Mouse (Mus musculus) left cerebral cortex, adult 2 months (tissue): ENCODE data around the gene Smim9. TPM values are rescaled to one million over a fixed set of nuclear protein-coding genes. Genes with fewer than 3 reads are reported as not detected.

Experiments
- DNase-seq, 2 experiments: peaks; one replicate each; pipeline ENCODE4 v3.0.0; 2021 to 2022; ENCODE audit warnings: low spot score in 2 of 2, mixed read lengths in 1 of 2; ENCODE audit errors: extremely low spot score in 1 of 2
- H3K27ac ChIP-seq: fragments of 200-600 bp; 2 replicates; pipeline ENCODE4 v1.8.1; 2022
- H3K4me3 ChIP-seq: fragments of 200-600 bp; 2 replicates; pipeline ENCODE4 v1.8.1; 2022
- CTCF ChIP-seq: fragments of 200-600 bp; IDR thresholded peaks from 2 replicates; pipeline ENCODE4 v1.8.1; 2022; ENCODE audit warnings: antibody characterized with exemption, mild to moderate bottlenecking, moderate library complexity
- intact Hi-C: fragments of 180-260 bp; cut with DNase I; formaldehyde crosslinking; loops from one replicate; pipeline ENCODE4 v1.15.1; 2025
- total RNA-seq, 2 experiments: library from RNA; stranded (reverse); gene quantifications; 2 replicates each; pipeline ENCODE4 v1.2.3; 2021

The Smim9 gene
- total RNA-seq, 2 experiments from 2014 or later: not detected

DNA sequence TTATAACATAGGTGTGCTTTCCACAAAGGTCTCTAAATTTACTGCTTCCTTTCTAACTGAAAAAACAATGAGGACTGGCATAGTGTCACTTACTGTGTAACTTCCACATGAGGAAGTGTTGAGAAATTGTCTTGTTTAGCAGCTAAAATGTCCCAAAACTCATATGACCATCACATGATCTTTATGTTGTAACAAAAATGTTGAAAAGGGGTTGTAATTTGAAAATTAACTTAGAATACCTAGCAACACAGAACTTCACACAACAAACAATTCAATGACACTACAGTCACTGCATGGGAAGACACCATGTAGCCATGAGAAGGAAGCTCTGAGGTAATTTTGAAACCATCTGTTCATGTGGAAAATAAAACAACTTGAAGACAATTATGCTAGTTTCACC, 36.7 kb downstream of the Smim9 start:
- no peak for TF ChIP-seq CTCF
- Histone ChIP-seq H3K27ac (no peak overlapping the region), H3K4me3 (no peak overlapping the region)
- intact Hi-C loops: loop anchor here (10.0 kb wide), 1 partner anchor 398 kb away; no protein-coding TSS in a partner anchor
- DNase-seq: no peak

DNA sequence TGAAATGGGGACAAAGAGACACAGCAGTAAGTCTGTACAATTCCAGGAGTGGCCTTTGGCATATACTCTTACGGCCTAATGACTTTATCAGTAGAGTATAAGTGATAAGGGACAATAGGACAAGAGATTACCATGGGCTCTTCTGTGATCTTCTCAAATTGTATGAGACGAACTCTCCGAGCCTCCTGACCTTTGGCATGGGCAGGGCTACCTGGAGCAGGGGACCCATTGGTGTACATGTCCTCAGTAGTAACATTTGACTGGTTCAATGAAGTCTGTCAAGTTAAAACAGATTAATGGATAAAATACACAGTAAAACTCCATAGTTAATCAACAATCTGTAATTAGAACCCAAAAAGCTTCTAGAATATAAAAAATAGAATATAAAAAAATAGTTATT, 38.0 kb downstream of the Smim9 start:
- DNase-seq: no peak
- H3K4me3 ChIP-seq: no peak overlapping the region
- H3K27ac ChIP-seq: no peak overlapping the region
- TF ChIP-seq CTCF: no peak
- intact Hi-C loops: loop anchor here (10.0 kb wide), 1 partner anchor 399 kb away; no protein-coding TSS in a partner anchor

DNA sequence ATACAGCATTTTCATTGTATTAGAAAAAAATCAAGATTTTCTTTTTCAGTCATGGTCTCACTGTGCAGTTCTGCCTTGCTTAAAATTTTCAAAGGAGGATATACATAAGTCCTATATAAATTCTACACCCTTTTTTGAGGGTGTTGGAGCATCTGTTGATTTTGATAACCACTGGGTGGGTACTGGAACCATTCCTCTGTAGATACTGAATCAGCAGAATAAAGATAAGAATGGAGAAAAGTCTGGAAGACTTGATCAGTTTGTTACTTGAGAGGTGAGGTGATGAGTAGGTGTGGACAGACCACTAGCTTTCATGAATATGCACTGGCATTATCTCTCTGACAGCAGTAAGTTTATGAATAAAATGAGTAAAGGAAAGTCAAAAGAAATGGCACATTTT, 48.0 kb downstream of the Smim9 start:
- DNase-seq: no peak
- no peak overlapping the region for H3K27ac ChIP-seq
- intact Hi-C loops: no loop called here
- no peak overlapping the region for H3K4me3 ChIP-seq
- no peak for TF ChIP-seq CTCF

DNA sequence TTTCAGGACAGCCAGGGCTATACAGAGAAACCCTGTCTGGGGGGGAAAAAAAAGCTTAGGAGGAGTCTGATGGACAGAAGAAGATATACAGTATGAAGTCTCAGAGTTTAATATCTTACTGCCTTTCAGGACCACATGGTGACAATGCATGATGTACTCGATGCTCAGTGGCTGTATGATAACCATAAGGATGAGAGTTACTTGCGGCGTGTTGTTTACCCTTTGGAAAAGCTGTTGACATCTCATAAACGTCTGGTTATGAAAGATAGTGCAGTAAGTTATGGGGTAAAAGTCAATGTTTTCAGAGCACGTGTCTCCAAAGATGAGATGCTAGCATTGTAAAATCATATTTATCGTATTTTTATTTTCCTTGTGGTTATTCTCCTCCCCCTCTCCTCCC, 61.3 kb downstream of the Smim9 start:
- TF ChIP-seq CTCF: no peak
- Histone ChIP-seq H3K27ac (no peak overlapping the region), H3K4me3 (no peak overlapping the region)
- no peak for DNase-seq
- intact Hi-C loops: loop anchor here (10.0 kb wide), 1 partner anchor 647 kb away; no protein-coding TSS in a partner anchor

DNA sequence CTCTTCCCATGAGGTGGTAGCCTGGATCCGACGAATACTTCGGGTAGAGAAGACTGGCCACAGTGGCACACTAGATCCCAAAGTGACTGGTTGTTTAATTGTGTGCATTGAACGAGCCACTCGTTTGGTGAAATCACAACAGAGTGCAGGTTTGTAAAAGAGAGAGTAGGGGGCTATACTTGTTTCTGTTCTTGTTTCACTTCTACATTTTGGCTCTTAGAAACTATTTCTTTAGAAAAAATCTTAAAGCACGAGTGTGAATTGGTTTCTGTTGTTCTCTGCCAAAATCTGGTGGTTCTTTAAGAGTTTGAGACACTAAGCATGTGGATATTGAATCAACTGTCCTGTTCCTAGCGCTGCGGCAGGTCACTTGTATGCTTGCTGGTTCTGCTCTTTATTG, 64.8 kb downstream of the Smim9 start:
- H3K4me3 ChIP-seq: no peak overlapping the region
- H3K27ac ChIP-seq: no peak overlapping the region
- DNase-seq: no peak
- TF ChIP-seq CTCF: no peak
- intact Hi-C loops: no loop called here

DNA sequence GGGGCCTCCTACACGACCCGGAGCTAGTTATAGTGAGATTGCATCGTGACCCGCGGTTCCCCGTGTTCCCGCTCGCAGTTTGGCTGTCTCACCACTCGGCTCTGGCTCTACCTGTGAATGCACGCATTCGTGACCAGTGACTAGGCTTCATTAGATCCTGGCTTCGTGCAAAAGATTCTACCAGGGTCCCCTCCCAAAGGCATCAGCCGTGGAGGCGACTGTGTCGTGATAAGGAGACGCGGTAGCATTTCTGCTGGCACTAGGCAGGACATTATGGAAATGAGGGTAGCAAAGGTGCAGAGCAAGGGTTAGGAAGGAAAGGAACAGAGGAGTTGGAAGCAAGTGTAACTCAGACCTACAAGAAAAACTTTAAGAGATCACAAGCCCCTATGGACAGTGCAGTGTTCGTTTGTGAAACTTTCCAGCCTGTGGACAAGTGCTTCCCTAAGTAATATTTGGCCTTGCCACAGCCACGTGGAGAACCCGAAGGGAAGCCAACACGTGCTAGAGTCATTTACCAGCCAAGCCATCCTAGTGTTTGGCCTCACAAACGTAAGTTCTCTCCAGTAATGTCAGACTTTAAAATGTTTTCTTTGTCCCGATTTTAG, 67.3 kb downstream of the Smim9 start:
- no peak for DNase-seq
- intact Hi-C loops: loop anchor here (2.0 kb wide), 1 partner anchor 33 kb away; no protein-coding TSS in a partner anchor
- TF ChIP-seq CTCF: no peak
- Histone ChIP-seq H3K4me3 (peak overlapping the region; percentile 55), H3K27ac (peak overlapping the region; percentile 37)

Other genes with a start within 250 kb of the Smim9 start
- 1 to 10 TPM; 1.9 to 2.2 TPM for gene Gab3, start 78.3 kb downstream of the Smim9 start, total RNA-seq
- 10 to 100 TPM; 23.4 to 33.7 TPM for gene Dkc1, start 67.9 kb downstream of the Smim9 start, total RNA-seq
- gene Mpp1, start 32.8 kb downstream of the Smim9 start, total RNA-seq: 10 to 100 TPM; 30.4 to 33.8 TPM
- 10 to 100 TPM; 51.6 to 51.8 TPM for gene Fundc2, start 218.6 kb upstream of the Smim9 start, total RNA-seq
- 1 to 10 TPM; 3.6 TPM for gene F8, start 218.8 kb upstream of the Smim9 start, total RNA-seq